ENCODE assay signal across 27 mouse cellular contexts in genomic region chr13:8822201-8822600, GRCm38 (mm10). TPM values are rescaled to one million over a fixed set of nuclear protein-coding genes. Genes with fewer than 3 reads are reported as not detected.
DNase-seq lines count a peak whose midpoint lies in the region; ATAC-seq lines count a peak whose summit lies in the region.
"Had no signal": no experiment of that assay in that cellular context is flagged by ENCODE, and none has a peak within 500 bp of the region (broad histone marks: within the 10 kb centered on the region; RNA-seq: fewer than 3 reads in every experiment).

No protein-coding gene starts in this region.

- H3K9ac ChIP-seq in hindbrain, embryonic 13.5 days: no peak overlapping the region
- H3K9ac ChIP-seq in neural tube, embryonic 13.5 days: no peak overlapping the region
- H3K9ac ChIP-seq in neural tube, embryonic 15.5 days (replicated peaks): no peak overlapping the region
- H3K9ac ChIP-seq: embryonic facial prominence, embryonic 15.5 days; forebrain, embryonic 13.5 days; midbrain, embryonic 13.5 days had no signal

- peaks cover 49% of the 10 kb centered on the region for H3K36me3 ChIP-seq in hindbrain, embryonic 13.5 days
- H3K36me3 ChIP-seq in hindbrain, embryonic 10.5 days: peaks cover 68% of the 10 kb centered on the region
- H3K36me3 ChIP-seq in neural tube, embryonic 13.5 days: peaks cover 49% of the 10 kb centered on the region
- H3K36me3 ChIP-seq in neural tube, embryonic 15.5 days: peaks cover 41% of the 10 kb centered on the region

- peak overlapping the region; percentile 74 for H3K27ac ChIP-seq in hindbrain, embryonic 13.5 days
- H3K27ac ChIP-seq in hindbrain, embryonic 10.5 days: no peak overlapping the region
- 0 out of 2 replicates have a peak overlapping the region, but pooled peaks have one; percentile 56 for H3K27ac ChIP-seq in neural tube, embryonic 13.5 days (replicated peaks)
- no peak overlapping the region for H3K27ac ChIP-seq in neural tube, embryonic 15.5 days (replicated peaks)
- H3K27ac ChIP-seq: embryonic facial prominence, embryonic 10.5 days; embryonic facial prominence, embryonic 15.5 days; forebrain, embryonic 13.5 days; heart, embryonic 10.5 days; macrophage; midbrain, embryonic 13.5 days had no signal

- H3K9me3 ChIP-seq in hindbrain, embryonic 13.5 days: no peaks in the 10 kb centered on the region
- H3K9me3 ChIP-seq in hindbrain, embryonic 10.5 days: no peaks in the 10 kb centered on the region
- no peaks in the 10 kb centered on the region for H3K9me3 ChIP-seq in neural tube, embryonic 13.5 days
- no peaks in the 10 kb centered on the region for H3K9me3 ChIP-seq in neural tube, embryonic 15.5 days (replicated peaks)
- H3K9me3 ChIP-seq: embryonic facial prominence, embryonic 10.5 days; embryonic facial prominence, embryonic 15.5 days; forebrain, embryonic 13.5 days; G1E; heart, embryonic 10.5 days; midbrain, embryonic 13.5 days had no signal

- 87% methylated on average over 4 of the region's 4 CpGs for WGBS in hindbrain, embryonic 13.5 days
- 92% methylated on average over 4 of the region's 4 CpGs for WGBS in hindbrain, embryonic 10.5 days
- 76% methylated on average over 4 of the region's 4 CpGs for WGBS in neural tube, embryonic 13.5 days
- WGBS in neural tube, embryonic 15.5 days: 79% methylated on average over 4 of the region's 4 CpGs

- peak; percentile 23 for DNase-seq in cerebellum, adult 11-12 months
- DNase-seq in cerebellum, adult 8-10 months: no peak
- no peak for DNase-seq in hindbrain, embryonic 10.5 days (ENCODE audit: low spot score)
- DNase-seq in spleen, adult 12 weeks (ENCODE audit: low spot score): no peak
- DNase-seq: adrenal gland, adult 8-10 months; gastrocnemius, postnatal 10 days; heart, postnatal 36 days; kidney, adult 11 months; kidney, postnatal 14 days; layer of hippocampus, adult 9-11 months; lung, adult 18-20 months; right cerebral cortex, postnatal 25 days; spleen, adult 18-20 months; thymus, postnatal 14 days had no signal

- no peaks in the 10 kb centered on the region for H3K27me3 ChIP-seq in hindbrain, embryonic 13.5 days
- H3K27me3 ChIP-seq in hindbrain, embryonic 10.5 days (ENCODE audit: insufficient read depth, poor library complexity, severe bottlenecking): no peaks in the 10 kb centered on the region
- H3K27me3 ChIP-seq in neural tube, embryonic 13.5 days: no peaks in the 10 kb centered on the region
- no peaks in the 10 kb centered on the region for H3K27me3 ChIP-seq in neural tube, embryonic 15.5 days (replicated peaks)
- H3K27me3 ChIP-seq: embryonic facial prominence, embryonic 15.5 days; forebrain, embryonic 13.5 days; midbrain, embryonic 13.5 days had no signal

- H3K4me1 ChIP-seq in hindbrain, embryonic 13.5 days (replicated peaks): peaks cover 12% of the 10 kb centered on the region
- H3K4me1 ChIP-seq in hindbrain, embryonic 10.5 days (replicated peaks): no peaks in the 10 kb centered on the region
- H3K4me1 ChIP-seq in neural tube, embryonic 13.5 days (replicated peaks): peaks cover 17% of the 10 kb centered on the region
- peaks cover 5% of the 10 kb centered on the region; the same call in 1 of the 2 replicates for H3K4me1 ChIP-seq in neural tube, embryonic 15.5 days
- H3K4me1 ChIP-seq: embryonic facial prominence, embryonic 10.5 days; embryonic facial prominence, embryonic 15.5 days had no signal

- no peak overlapping the region for H3K4me2 ChIP-seq in hindbrain, embryonic 13.5 days
- H3K4me2 ChIP-seq in neural tube, embryonic 13.5 days: no peak overlapping the region
- H3K4me2 ChIP-seq in neural tube, embryonic 15.5 days: no peak overlapping the region
- H3K4me2 ChIP-seq: embryonic facial prominence, embryonic 15.5 days; forebrain, embryonic 13.5 days; liver, embryonic 11.5 days; midbrain, embryonic 13.5 days had no signal

- no peak overlapping the region for H3K4me3 ChIP-seq in hindbrain, embryonic 13.5 days
- H3K4me3 ChIP-seq in hindbrain, embryonic 10.5 days: no peak overlapping the region
- H3K4me3 ChIP-seq in neural tube, embryonic 13.5 days: no peak overlapping the region
- no peak overlapping the region for H3K4me3 ChIP-seq in neural tube, embryonic 15.5 days (replicated peaks)
- H3K4me3 ChIP-seq: embryonic facial prominence, embryonic 10.5 days; embryonic facial prominence, embryonic 15.5 days; forebrain, embryonic 13.5 days; heart, embryonic 10.5 days; midbrain, embryonic 13.5 days had no signal

- ATAC-seq in hindbrain, embryonic 13.5 days (ENCODE audit: low FRiP score): no peak
- ATAC-seq in neural tube, embryonic 13.5 days (ENCODE audit: low read depth): no peak
- no peak for ATAC-seq in neural tube, embryonic 15.5 days (ENCODE audit: low FRiP score)
- ATAC-seq: forebrain, embryonic 13.5 days; inflammation-experienced regulatory T-cells, adult 6 months; lung, postnatal 0 days; midbrain, embryonic 13.5 days had no signal

RNA-seq across cellular contexts. Expression of gene Wdr37, which starts 49.5 kb away (rescaled TPM):
- 53.9 and 57.7 TPM in 2 replicates for polyA plus RNA-seq in hindbrain, embryonic 13.5 days (2015; fragmentation: Nextera tagmentation; extraction: Ambion mirVana)
- polyA plus RNA-seq in hindbrain, embryonic 10.5 days (2016; fragmentation: Nextera tagmentation; extraction: Ambion mirVana): 31.0 and 34.1 TPM in 2 replicates
- 49.4 and 51.8 TPM in 2 replicates for polyA plus RNA-seq in neural tube, embryonic 13.5 days (2015; fragmentation: Nextera tagmentation; extraction: Ambion mirVana)
- polyA plus RNA-seq in neural tube, embryonic 15.5 days (2015; fragmentation: Nextera tagmentation; extraction: Ambion mirVana): 44.5 and 48.2 TPM in 2 replicates

Comparison
In these comparisons a context has a peak if more than half of its experiments do, and no peak if none do; other contexts are left out.
1. H3K27ac ChIP-seq: peak in hindbrain, embryonic 13.5 days (single experiment) and neural tube, embryonic 13.5 days (single experiment); none in hindbrain, embryonic 10.5 days (single experiment) and neural tube, embryonic 15.5 days (single experiment).